Mouse (Mus musculus) neural tube, embryonic 12.5 days (tissue): ENCODE results near the gene Wfdc18. TPM values are rescaled to one million over a fixed set of nuclear protein-coding genes. Genes with fewer than 3 reads are reported as not detected.

ENCODE experiments used
- ATAC-seq: fragments of 200-750 bp; cut with Nextera tagmentation; 2 replicates; pipeline ENCODE4 v1.8.0; 2017; ENCODE audit warnings: low read depth, mild to moderate bottlenecking, moderate TSS enrichment, moderate library complexity; ENCODE audit not compliant: low FRiP score
- H3K27ac ChIP-seq: fragments of 300-500 bp; sonication (generic); 2 replicates; pipeline ENCODE4 v1.5.1; 2016
- H3K27me3 ChIP-seq: fragments of 300-500 bp; sonication (generic); replicated peaks from 2 replicates; pipeline ENCODE4 v1.6.1; 2016; ENCODE audit warnings: mild to moderate bottlenecking
- H3K36me3 ChIP-seq: fragments of 300-500 bp; sonication (generic); 2 replicates; pipeline ENCODE4 v1.6.1; 2016; ENCODE audit warnings: mild to moderate bottlenecking
- H3K4me1 ChIP-seq: fragments of 300-500 bp; sonication (generic); 2 replicates; pipeline ENCODE4 v1.6.1; 2016
- H3K4me2 ChIP-seq: fragments of 300-500 bp; sonication (generic); replicated peaks from 2 replicates; pipeline ENCODE4 v1.6.1; 2016; ENCODE audit warnings: mild to moderate bottlenecking
- H3K4me3 ChIP-seq: fragments of 300-500 bp; sonication (generic); 2 replicates; pipeline ENCODE4 v1.5.1; 2016
- H3K9ac ChIP-seq: fragments of 300-500 bp; sonication (generic); 2 replicates; pipeline ENCODE4 v1.6.1; 2016; ENCODE audit warnings: mild to moderate bottlenecking
- H3K9me3 ChIP-seq: fragments of 300-500 bp; sonication (generic); 2 replicates; pipeline ENCODE4 v1.6.1; 2016; ENCODE audit warnings: mild to moderate bottlenecking
- WGBS: fragments of 180-500 bp; shearing (Covaris S2); methylation state at CpG from one replicate; pipeline ENCODE4 v1.1.7; 2016; 5-methylcytosine and 5-hydroxymethylcytosine counted together
- polyA plus RNA-seq: library from polyadenylated mRNA; unstranded; fragments of >200 nt; fragmentation: Nextera tagmentation; extraction: Ambion mirVana; gene quantifications from 2 replicates; pipeline ENCODE4 v1.2.1, GENCODE M21; 2016

Gene Wfdc18
- polyA plus RNA-seq, 1 experiment from 2014 or later: not detected

- Histone ChIP-seq H3K4me1 (no peaks in the 10 kb centered on the region), H3K9ac (no peak within 1 kb of the TSS), H3K36me3 (no peaks in the 10 kb centered on the region), H3K9me3 (no peaks in the 10 kb centered on the region), H3K4me2 (no peak within 1 kb of the TSS), H3K27ac (no peak within 1 kb of the TSS), H3K27me3 (0 out of 2 replicates have a peak, but pooled peaks cover 6% of the 10 kb centered on the region), H3K4me3 (no peak within 1 kb of the TSS)
- 77% methylated on average over 5 of the region's 5 CpGs for WGBS
- no peak for ATAC-seq
Measured at GRCm38 (mm10) chr11:83746681-83747080, 37.9 kb downstream of the Wfdc18 start, which contains the start of gene Wfdc21. Gene Wfdc21 (plus strand): TSS chr11:83746940.

- H3K4me3 ChIP-seq: no peak overlapping the region
- H3K9me3 ChIP-seq: no peaks in the 10 kb centered on the region
- no peak overlapping the region for H3K27ac ChIP-seq
- H3K36me3 ChIP-seq: no peaks in the 10 kb centered on the region
- WGBS: 70% methylated on average over 6 of the region's 6 CpGs
- H3K4me1 ChIP-seq: no peaks in the 10 kb centered on the region
- H3K27me3 ChIP-seq: 0 out of 2 replicates have a peak, but pooled peaks cover 6% of the 10 kb centered on the region
- no peak overlapping the region for H3K4me2 ChIP-seq
- ATAC-seq: no peak
- no peak overlapping the region for H3K9ac ChIP-seq
Measured at GRCm38 (mm10) chr11:83747376-83748265, 38.8 kb downstream of the Wfdc18 start.

GRCm38 (mm10) chr11:83753581-83754181 is 44.9 kb downstream of the Wfdc18 start, which contains the start of gene Heatr6:
Gene Heatr6 (plus strand): TSS chr11:83753696.
- under 1% methylated on average over 47 of the region's 47 CpGs for WGBS
- H3K36me3 ChIP-seq: peaks cover 23% of the 10 kb centered on the region
- peak; percentile 96 for ATAC-seq
- peak within 1 kb of the TSS; percentile 76 for H3K4me2 ChIP-seq
- no peaks in the 10 kb centered on the region for H3K9me3 ChIP-seq
- H3K27ac ChIP-seq: peak within 1 kb of the TSS; percentile 67; the same call in 1 of the 2 replicates
- H3K4me3 ChIP-seq: peak within 1 kb of the TSS; percentile 78
- H3K9ac ChIP-seq: peak within 1 kb of the TSS; percentile 79
- peaks cover 12% of the 10 kb centered on the region for H3K4me1 ChIP-seq
- 0 out of 2 replicates have a peak, but pooled peaks cover 6% of the 10 kb centered on the region for H3K27me3 ChIP-seq

GRCm38 (mm10) chr11:83754227-83754626 is 45.4 kb downstream of the Wfdc18 start:
- WGBS: 6% methylated on average over 8 of the region's 8 CpGs
- peak overlapping the region; percentile 76 for H3K4me2 ChIP-seq
- H3K4me3 ChIP-seq: peak overlapping the region; percentile 78
- ATAC-seq: 0 out of 2 replicates have a peak, but pooled peaks have one; percentile 17
- H3K4me1 ChIP-seq: peaks cover 12% of the 10 kb centered on the region
- H3K27ac ChIP-seq: 0 out of 2 replicates have a peak overlapping the region, but pooled peaks have one; percentile 67
- peak overlapping the region; percentile 79 for H3K9ac ChIP-seq
- peaks cover 29% of the 10 kb centered on the region for H3K36me3 ChIP-seq
- 0 out of 2 replicates have a peak, but pooled peaks cover 6% of the 10 kb centered on the region for H3K27me3 ChIP-seq
- no peaks in the 10 kb centered on the region for H3K9me3 ChIP-seq

Other genes starting within 250 kb of the Wfdc18 start
- gene Mmp28, start 245.9 kb upstream of the Wfdc18 start, polyA plus RNA-seq: 2.4 and 2.7 TPM in 2 replicates
- 9.9 and 13.6 TPM in 2 replicates for gene Taf15, start 235.9 kb upstream of the Wfdc18 start, polyA plus RNA-seq
- gene Heatr9, start 186.8 kb upstream of the Wfdc18 start, polyA plus RNA-seq: not detected in 2 replicates
- gene Ccl5, start 178.5 kb upstream of the Wfdc18 start, polyA plus RNA-seq: not detected in 2 replicates
- gene Ccl9, start 130.4 kb upstream of the Wfdc18 start, polyA plus RNA-seq: 1.1 and 2.1 TPM in 2 replicates
- gene Ccl6, start 115.9 kb upstream of the Wfdc18 start, polyA plus RNA-seq: 1.4 and 2.0 TPM in 2 replicates
- not detected in 2 replicates for gene Rpl9-ps1, start 63.4 kb upstream of the Wfdc18 start, polyA plus RNA-seq
- 1.5 and 1.7 TPM in 2 replicates for gene Ccl3, start 59.7 kb upstream of the Wfdc18 start, polyA plus RNA-seq
- gene Ccl4, start 46.4 kb upstream of the Wfdc18 start, polyA plus RNA-seq: 0.42 and 0.55 TPM in 2 replicates
- gene Wfdc17, start 5.0 kb upstream of the Wfdc18 start, polyA plus RNA-seq: 0.55 TPM in 1 of 2 replicates, not detected in the other
- gene Wfdc21, start 37.9 kb downstream of the Wfdc18 start, polyA plus RNA-seq: not detected in 2 replicates
- gene Heatr6, start 44.7 kb downstream of the Wfdc18 start, polyA plus RNA-seq: 33.2 and 34.4 TPM in 2 replicates
- 0.19 and 0.20 TPM in 2 replicates for gene Hnf1b, start 141.0 kb downstream of the Wfdc18 start, polyA plus RNA-seq
- 32.9 and 38.4 TPM in 2 replicates for gene Ddx52, start 233.0 kb downstream of the Wfdc18 start, polyA plus RNA-seq